10 mouse cellular contexts compared by ENCODE assay signal in genomic region chr7:100855300-100855699, GRCm38 (mm10). TPM values are rescaled to one million over a fixed set of nuclear protein-coding genes. Genes with fewer than 3 reads are reported as not detected.
DNase-seq lines count a peak whose midpoint lies in the region; ATAC-seq lines count a peak whose summit lies in the region.
"Had no signal": no experiment of that assay in that cellular context is flagged by ENCODE, and none has a peak within 500 bp of the region (broad histone marks: within the 10 kb centered on the region; RNA-seq: fewer than 3 reads in every experiment).

No protein-coding gene starts in this region.

- 47% methylated on average over 4 of the region's 4 CpGs for WGBS in heart, embryonic 13.5 days
- 30% methylated on average over 4 of the region's 4 CpGs for WGBS in lung, embryonic 16.5 days

- DNase-seq in heart, postnatal 36 days, result no peak
- no peak for DNase-seq in lung, adult 18-20 months
- DNase-seq in gastrocnemius, adult 18-20 months (ENCODE audit: low spot score), result no peak
- no peak for DNase-seq in adipocyte (ENCODE audit: low spot score)
- DNase-seq: cerebellum, adult 18-20 months had no signal

- ATAC-seq in heart, embryonic 13.5 days (ENCODE audit: extremely low read depth, insufficient number of reproducible peaks, low FRiP score, low TSS enrichment), result no peak; the same call in 1 of the 2 replicates
- ATAC-seq in lung, embryonic 16.5 days (ENCODE audit: low read depth), result 0 out of 2 replicates have a peak, but pooled peaks have one; percentile 5
- ATAC-seq in granulocyte monocyte progenitor cell, adult 5-6 weeks (replicated peaks; ENCODE audit: poor library complexity, severe bottlenecking), result 0 out of 2 replicates have a peak, but pooled peaks have one; percentile 5

- H3K27ac ChIP-seq in heart, embryonic 13.5 days (replicated peaks), result peak overlapping the region; percentile 0; the same call in 1 of the 2 replicates
- peak overlapping the region; percentile 57 for H3K27ac ChIP-seq in lung, embryonic 16.5 days (ENCODE audit: low read length)
- H3K27ac ChIP-seq: limb, embryonic 13.5 days had no signal

- 0 out of 2 replicates have a peak overlapping the region, but pooled peaks have one; percentile 6 for H3K9ac ChIP-seq in heart, embryonic 13.5 days
- H3K9ac ChIP-seq in lung, embryonic 16.5 days (ENCODE audit: low read length), result peak overlapping the region; percentile 47

- H3K36me3 ChIP-seq in heart, embryonic 13.5 days, result 0 out of 2 replicates have a peak, but pooled peaks cover 2% of the 10 kb centered on the region
- H3K36me3 ChIP-seq in lung, embryonic 16.5 days (ENCODE audit: control insufficient read depth, insufficient read depth, low read length), result no peaks in the 10 kb centered on the region
- peaks cover 62% of the 10 kb centered on the region for H3K36me3 ChIP-seq in megakaryocyte, embryonic 14.5 days (replicated peaks; ENCODE audit: low read length)
- H3K36me3 ChIP-seq: limb, embryonic 13.5 days had no signal

- H3K4me2 ChIP-seq in heart, embryonic 13.5 days, result no peak overlapping the region
- H3K4me2 ChIP-seq in lung, embryonic 16.5 days (ENCODE audit: low read depth, low read length), result peak overlapping the region; percentile 20
- H3K4me2 ChIP-seq: limb, embryonic 13.5 days had no signal

- H3K27me3 ChIP-seq in heart, embryonic 13.5 days (replicated peaks), result no peaks in the 10 kb centered on the region
- no peaks in the 10 kb centered on the region for H3K27me3 ChIP-seq in lung, embryonic 16.5 days (ENCODE audit: control insufficient read depth, insufficient read depth, low read depth, low read length)
- no peaks in the 10 kb centered on the region for H3K27me3 ChIP-seq in megakaryocyte, embryonic 14.5 days (replicated peaks)
- H3K27me3 ChIP-seq: limb, embryonic 13.5 days had no signal

- intact Hi-C loops in heart, postnatal 36 days (cut with DNase I), result no loop called here

- no peaks in the 10 kb centered on the region for H3K9me3 ChIP-seq in heart, embryonic 13.5 days
- H3K9me3 ChIP-seq in lung, embryonic 16.5 days (ENCODE audit: control insufficient read depth, low read length), result no peaks in the 10 kb centered on the region
- no peaks in the 10 kb centered on the region for H3K9me3 ChIP-seq in megakaryocyte, embryonic 14.5 days
- H3K9me3 ChIP-seq: limb, embryonic 13.5 days had no signal

- H3K4me1 ChIP-seq in heart, embryonic 13.5 days, result peaks cover 65% of the 10 kb centered on the region
- H3K4me1 ChIP-seq in lung, embryonic 16.5 days (replicated peaks; ENCODE audit: control insufficient read depth, insufficient read depth, low read length), result peaks cover 23% of the 10 kb centered on the region
- H3K4me1 ChIP-seq in megakaryocyte, embryonic 14.5 days, result peaks cover 100% of the 10 kb centered on the region

- H3K4me3 ChIP-seq in heart, embryonic 13.5 days, result no peak overlapping the region
- H3K4me3 ChIP-seq in lung, embryonic 16.5 days (ENCODE audit: low read length), result no peak overlapping the region
- peak overlapping the region; percentile 87 for H3K4me3 ChIP-seq in megakaryocyte, embryonic 14.5 days (replicated peaks)
- H3K4me3 ChIP-seq: limb, embryonic 13.5 days had no signal

RNA-seq across cellular contexts. Expression of gene Relt, which starts 7.9 kb away (rescaled TPM):
- 2.9 and 3.7 TPM in 2 replicates for polyA plus RNA-seq in heart, embryonic 13.5 days (2015; fragmentation: Nextera tagmentation; extraction: Ambion mirVana)
- total RNA-seq in heart, postnatal 36 days (2021), result 1 to 10 TPM; 2.1 to 3.1 TPM
- polyA plus RNA-seq in lung, embryonic 16.5 days (2015; fragmentation: Nextera tagmentation; extraction: Ambion mirVana), result 3.0 and 3.8 TPM in 2 replicates
- 12.5 and 13.4 TPM in 2 replicates for total RNA-seq in granulocyte monocyte progenitor cell, adult 5-6 weeks (2014; fragmentation: Nextera tagmentation)
- total RNA-seq in granulocyte monocyte progenitor cell, adult 5-6 weeks (2017), result 9.8 and 12.1 TPM in 2 replicates
- polyA plus RNA-seq in megakaryocyte, embryonic 14.5 days (2012; ENCODE audit: insufficient read depth, low replicate concordance), result 15.0 and 15.3 TPM in 2 replicates
- total RNA-seq in gastrocnemius, adult 18-20 months (2021), result 10 to 100 TPM; 15.5 to 23.8 TPM
